Comparison of ENCODE assay signal across 8 mouse cellular contexts in genomic region chr16:33684162-33684702, GRCm38 (mm10). TPM values are rescaled to one million over a fixed set of nuclear protein-coding genes. Genes with fewer than 3 reads are reported as not detected.
A peak's percentile ranks its signal among the peaks of the same experiment; 100 is the strongest.
DNase-seq lines count a peak whose midpoint lies in the region; ATAC-seq lines count a peak whose summit lies in the region.

TSS of gene Heg1 (plus strand) at chr16:33684370.

- H3K9me3 ChIP-seq in hindbrain, embryonic 10.5 days, result no peaks in the 10 kb centered on the region

- under 1% methylated on average over 57 of the region's 57 CpGs for WGBS in hindbrain, embryonic 10.5 days

- peak within 1 kb of the TSS; percentile 94 for H3K27ac ChIP-seq in hindbrain, embryonic 10.5 days

- H3K36me3 ChIP-seq in hindbrain, embryonic 10.5 days, result peaks cover 16% of the 10 kb centered on the region

- ATAC-seq in frontal cortex, adult (ENCODE audit: low TSS enrichment), result peak; percentile 83

- H3K4me1 ChIP-seq in hindbrain, embryonic 10.5 days (replicated peaks), result peaks cover 78% of the 10 kb centered on the region

- peaks cover 6% of the 10 kb centered on the region; the same call in 1 of the 2 replicates for H3K27me3 ChIP-seq in hindbrain, embryonic 10.5 days (ENCODE audit: insufficient read depth, poor library complexity, severe bottlenecking)

- peak; percentile 62 for DNase-seq in R1 (ENCODE audit: low read depth, low spot score)
- DNase-seq in cerebellum, adult 9-10 months, result peak; percentile 67
- DNase-seq in hindbrain, embryonic 10.5 days (ENCODE audit: low spot score), result peak; percentile 75
- DNase-seq in layer of hippocampus, postnatal 14 days (ENCODE audit: low spot score in 2 of 2), result peak; percentile 42 to 45
- DNase-seq in lung, postnatal 14 days, result peak; percentile 87
- DNase-seq in retina, postnatal 7 days (ENCODE audit: low read depth, low spot score), result peak; percentile 42
- peak; percentile 62 to 73 for DNase-seq in urinary bladder, adult 18-20 months (ENCODE audit: low spot score in 2 of 2)

- peak within 1 kb of the TSS; percentile 71 for H3K4me3 ChIP-seq in hindbrain, embryonic 10.5 days

RNA-seq across cellular contexts. Expression of gene Heg1, which starts in this region (rescaled TPM):
- 21.9 and 22.8 TPM in 2 replicates for polyA plus RNA-seq in hindbrain, embryonic 10.5 days (2016; fragmentation: Nextera tagmentation; extraction: Ambion mirVana)
- 10 to 100 TPM; 39.6 to 41.7 TPM for total RNA-seq in layer of hippocampus, postnatal 14 days (2021)

Comparison
In these comparisons a context has a peak if more than half of its experiments do, and no peak if none do; other contexts are left out.
1. Peak in every context shown above with its lines: DNase-seq, ATAC-seq, H3K4me3 ChIP-seq and H3K27ac ChIP-seq.